Mouse (Mus musculus): ENCODE measurements around the gene Igsf21.

Igsf21 gene

DNA sequence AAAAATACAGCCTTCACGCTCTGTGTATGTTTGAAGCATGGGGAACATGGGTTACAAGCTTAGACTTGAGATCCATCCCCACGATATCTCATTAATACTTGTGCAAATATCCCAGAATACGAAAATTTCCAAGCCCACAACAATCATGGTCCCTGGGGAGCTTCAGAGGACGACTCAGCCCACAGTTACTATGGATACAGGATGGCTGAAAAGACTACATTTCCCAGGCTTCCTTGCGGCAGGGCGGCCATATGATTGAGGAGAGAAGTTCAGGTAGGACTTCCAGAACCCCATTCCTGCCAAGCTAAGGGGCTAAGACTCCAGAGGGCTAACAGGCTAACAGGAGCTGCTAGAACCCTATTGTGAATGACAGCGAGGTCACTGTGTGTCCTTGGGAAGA, 160.4 kb downstream of the Igsf21 start:
- in situ Hi-C loops (cut with MboI; ENCODE audit: low pct_unique_long_range_greater_than_20kb in 1 of 2, low sequenced_read_pairs in 2 of 2, unreplicated experiment in 1 of 2) = no loop called here

DNA sequence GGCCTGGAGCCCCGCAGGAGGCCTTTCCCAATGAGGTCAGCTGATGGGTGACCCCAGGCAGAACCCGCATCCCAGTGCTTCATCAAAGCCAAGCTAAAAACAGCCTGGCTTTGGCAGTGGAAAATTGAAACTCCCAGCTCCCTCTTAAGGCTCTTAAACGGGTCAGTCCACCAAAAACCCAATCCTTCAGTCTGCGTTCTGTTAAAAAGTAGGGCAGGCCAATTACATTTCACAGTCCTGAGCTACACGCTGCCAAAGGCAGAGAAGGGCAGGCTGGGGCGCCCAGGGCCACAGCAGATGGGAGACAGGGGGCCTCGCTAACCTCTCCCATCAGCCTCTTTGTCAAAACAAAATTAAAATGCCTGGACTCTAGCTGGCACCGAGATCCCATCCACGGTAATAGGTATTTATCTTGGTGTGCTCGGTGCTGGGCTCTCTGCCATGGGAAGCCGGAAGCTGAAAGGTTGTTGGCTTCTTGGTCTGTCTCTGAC, 162.0 kb downstream of the Igsf21 start:
- in situ Hi-C loops (cut with MboI; ENCODE audit: low pct_unique_long_range_greater_than_20kb in 1 of 2, low sequenced_read_pairs in 2 of 2, unreplicated experiment in 1 of 2) = no loop called here

DNA sequence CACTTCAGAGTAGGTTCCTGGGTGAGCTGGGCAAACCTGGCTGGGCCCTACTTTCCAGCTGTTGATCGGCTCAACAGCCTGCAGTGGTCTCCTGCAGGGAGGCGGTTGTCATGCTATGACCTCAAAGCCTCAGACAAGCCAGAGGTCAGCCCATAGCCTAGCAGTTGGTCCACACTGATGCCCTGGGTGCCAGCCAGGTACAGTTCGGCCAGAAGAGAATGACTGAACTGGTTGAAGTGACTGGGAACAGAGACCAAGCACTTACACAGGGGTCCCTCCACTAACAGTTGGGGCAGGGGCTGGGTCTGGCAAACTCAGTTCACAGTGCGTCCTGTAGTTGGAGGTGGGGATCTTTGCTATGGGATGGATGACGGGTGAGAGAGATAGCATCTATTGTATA, 162.5 kb downstream of the Igsf21 start:
- in situ Hi-C loops (cut with MboI; ENCODE audit: low pct_unique_long_range_greater_than_20kb in 1 of 2, low sequenced_read_pairs in 2 of 2, unreplicated experiment in 1 of 2) = no loop called here

DNA sequence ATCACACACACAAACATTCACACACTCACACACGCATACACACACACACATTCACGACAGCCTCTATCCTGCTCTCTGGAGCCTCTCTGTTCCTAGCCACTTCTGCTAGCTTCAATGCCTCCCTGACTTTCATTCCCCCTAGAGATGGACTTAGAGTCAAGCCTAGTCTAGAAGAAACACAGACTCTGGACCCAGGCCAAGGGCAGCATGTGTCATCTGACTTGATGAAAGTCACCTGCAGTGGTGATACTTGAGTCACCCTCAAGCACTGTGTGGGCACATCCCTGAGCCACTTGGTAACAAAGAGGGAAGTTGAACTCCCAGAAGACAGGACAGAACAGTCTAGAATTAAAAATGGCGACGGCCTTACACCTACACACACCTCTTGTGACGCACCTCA, 168.2 kb downstream of the Igsf21 start:
- in situ Hi-C loops (cut with MboI; ENCODE audit: low pct_unique_long_range_greater_than_20kb in 1 of 2, low sequenced_read_pairs in 2 of 2, unreplicated experiment in 1 of 2) = no loop called here

GRCm38 (mm10) chr4:140077615-140078014, 169.0 kb downstream of the Igsf21 start:
- in situ Hi-C loops (cut with MboI; ENCODE audit: low pct_unique_long_range_greater_than_20kb in 1 of 2, low sequenced_read_pairs in 2 of 2, unreplicated experiment in 1 of 2) = no loop called here

- in situ Hi-C loops (cut with MboI; ENCODE audit: low pct_unique_long_range_greater_than_20kb in 1 of 2, low sequenced_read_pairs in 2 of 2, unreplicated experiment in 1 of 2) = no loop called here
Measured at GRCm38 (mm10) chr4:140076852-140077563, 169.6 kb downstream of the Igsf21 start.

GRCm38 (mm10) chr4:140076428-140076827, 170.2 kb downstream of the Igsf21 start:
- in situ Hi-C loops (cut with MboI; ENCODE audit: low pct_unique_long_range_greater_than_20kb in 1 of 2, low sequenced_read_pairs in 2 of 2, unreplicated experiment in 1 of 2) = no loop called here

GRCm38 (mm10) chr4:140071047-140071446, 175.5 kb downstream of the Igsf21 start:
- in situ Hi-C loops (cut with MboI; ENCODE audit: low pct_unique_long_range_greater_than_20kb in 1 of 2, low sequenced_read_pairs in 2 of 2, unreplicated experiment in 1 of 2) = no loop called here

DNA sequence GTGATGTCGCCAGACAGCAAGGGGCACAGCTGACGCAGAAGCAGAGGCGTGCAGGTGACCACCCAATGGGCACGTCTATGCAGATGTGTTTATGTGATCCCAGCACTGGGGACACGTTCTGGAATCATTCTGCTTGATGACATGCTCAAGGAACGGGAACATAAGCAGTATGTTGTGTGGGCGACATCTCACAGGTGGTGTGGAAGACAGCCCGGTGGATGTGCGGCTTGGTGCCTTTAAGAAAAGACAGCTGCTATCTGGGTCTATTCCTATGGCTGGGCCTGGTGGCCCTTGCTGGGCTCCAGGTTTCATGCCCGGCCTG, 176.3 kb downstream of the Igsf21 start:
- in situ Hi-C loops (cut with MboI; ENCODE audit: low pct_unique_long_range_greater_than_20kb in 1 of 2, low sequenced_read_pairs in 2 of 2, unreplicated experiment in 1 of 2) = no loop called here

DNA sequence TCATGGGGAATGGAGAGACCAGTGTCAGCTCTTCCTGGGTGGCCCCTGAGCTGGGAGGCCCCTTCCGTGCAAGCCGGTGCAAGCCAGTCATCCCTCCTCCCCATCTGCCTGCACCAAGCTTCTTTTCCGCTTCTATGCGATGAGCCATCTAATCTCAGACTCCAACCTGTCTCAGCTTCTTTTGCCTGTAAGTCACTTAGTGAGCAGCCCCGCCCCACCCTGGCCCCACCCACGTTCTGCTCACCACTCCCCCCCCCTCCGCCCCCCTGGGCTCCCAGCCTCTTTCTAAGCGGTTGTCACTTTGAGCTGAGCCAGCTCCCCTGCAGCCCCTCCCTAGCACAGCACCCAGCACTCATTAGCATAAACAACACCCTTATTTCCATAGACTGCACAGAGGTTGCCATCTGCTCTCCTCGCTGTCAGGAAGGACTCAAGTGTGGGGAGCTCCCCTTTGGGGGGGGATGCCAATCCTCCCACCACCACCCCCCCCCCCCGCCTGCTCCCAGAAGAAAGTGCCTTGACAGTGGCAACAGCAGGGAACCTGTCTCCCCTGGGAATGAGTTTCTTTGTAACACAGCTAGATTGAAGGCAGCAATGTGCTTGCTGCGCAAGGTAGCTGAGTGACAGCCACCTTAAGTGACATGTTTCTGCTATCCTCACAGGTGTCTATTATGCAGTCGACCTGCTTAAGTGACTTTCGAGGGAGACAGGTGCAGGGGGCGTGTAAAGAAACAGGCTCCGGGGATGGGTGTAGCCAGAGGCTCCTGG, 176.8 kb downstream of the Igsf21 start:
- in situ Hi-C loops (cut with MboI; ENCODE audit: low pct_unique_long_range_greater_than_20kb in 1 of 2, low sequenced_read_pairs in 2 of 2, unreplicated experiment in 1 of 2) = no loop called here

- in situ Hi-C loops (cut with MboI; ENCODE audit: low pct_unique_long_range_greater_than_20kb in 1 of 2, low sequenced_read_pairs in 2 of 2, unreplicated experiment in 1 of 2) = no loop called here
Measured at GRCm38 (mm10) chr4:140068468-140068867, 178.1 kb downstream of the Igsf21 start.

- in situ Hi-C loops (cut with MboI; ENCODE audit: low pct_unique_long_range_greater_than_20kb in 1 of 2, low sequenced_read_pairs in 2 of 2, unreplicated experiment in 1 of 2) = no loop called here
Measured at GRCm38 (mm10) chr4:140066011-140066410, 180.6 kb downstream of the Igsf21 start.

DNA sequence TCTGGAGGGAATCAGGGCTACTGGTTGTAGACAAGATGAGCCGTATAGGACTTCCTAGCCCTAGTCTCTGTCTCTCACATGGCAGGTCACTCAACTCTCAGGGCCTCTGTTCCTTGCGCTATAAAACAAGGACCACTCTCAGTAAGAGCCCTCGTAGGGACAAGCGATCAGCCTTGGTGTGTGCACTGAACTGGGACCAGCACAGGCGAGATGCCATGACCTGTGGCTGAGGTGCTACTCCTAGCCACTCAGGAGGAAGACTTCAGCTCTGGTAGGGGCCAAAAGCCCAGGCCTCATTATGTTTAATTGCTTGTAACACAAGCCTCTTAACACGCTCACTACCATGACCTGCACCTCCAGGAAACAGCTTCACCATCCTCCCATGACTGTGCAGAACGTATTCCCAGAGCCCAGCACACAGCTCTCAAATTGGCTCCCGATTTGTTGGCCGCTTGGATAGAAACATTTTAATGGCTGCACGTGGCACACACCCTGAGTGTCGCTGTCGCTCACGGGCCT, 183.4 kb downstream of the Igsf21 start:
- in situ Hi-C loops (cut with MboI; ENCODE audit: low pct_unique_long_range_greater_than_20kb in 1 of 2, low sequenced_read_pairs in 2 of 2, unreplicated experiment in 1 of 2) = no loop called here

GRCm38 (mm10) chr4:140060251-140060650, 186.3 kb downstream of the Igsf21 start:
- in situ Hi-C loops (cut with MboI; ENCODE audit: low pct_unique_long_range_greater_than_20kb in 1 of 2, low sequenced_read_pairs in 2 of 2, unreplicated experiment in 1 of 2) = no loop called here

DNA sequence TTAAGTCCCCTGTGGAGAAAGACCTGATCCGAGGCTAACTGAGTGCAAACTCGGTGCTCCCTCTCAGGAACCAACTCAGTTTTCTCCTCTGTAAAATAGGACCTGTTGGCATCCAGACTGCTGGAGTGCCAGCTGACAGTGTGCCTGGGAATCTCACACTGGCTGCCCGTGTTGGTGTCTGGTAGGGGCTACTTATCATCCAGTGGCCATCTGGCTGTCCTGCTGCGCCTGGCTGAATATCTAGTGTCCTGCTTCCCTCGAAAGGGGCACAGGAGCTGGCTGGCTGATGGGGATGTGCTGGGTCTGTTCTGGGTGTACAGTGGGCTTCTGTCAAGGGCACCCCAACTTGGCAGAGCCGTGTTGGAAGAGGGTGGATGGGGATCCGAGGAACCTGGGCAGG, 193.5 kb downstream of the Igsf21 start:
- in situ Hi-C loops (cut with MboI; ENCODE audit: low pct_unique_long_range_greater_than_20kb in 1 of 2, low sequenced_read_pairs in 2 of 2, unreplicated experiment in 1 of 2) = no loop called here

GRCm38 (mm10) chr4:140052575-140052974, 194.0 kb downstream of the Igsf21 start:
- in situ Hi-C loops (cut with MboI; ENCODE audit: low pct_unique_long_range_greater_than_20kb in 1 of 2, low sequenced_read_pairs in 2 of 2, unreplicated experiment in 1 of 2) = no loop called here

GRCm38 (mm10) chr4:140047807-140048362, 198.7 kb downstream of the Igsf21 start:
- in situ Hi-C loops (cut with MboI; ENCODE audit: low pct_unique_long_range_greater_than_20kb in 1 of 2, low sequenced_read_pairs in 2 of 2, unreplicated experiment in 1 of 2) = no loop called here

DNA sequence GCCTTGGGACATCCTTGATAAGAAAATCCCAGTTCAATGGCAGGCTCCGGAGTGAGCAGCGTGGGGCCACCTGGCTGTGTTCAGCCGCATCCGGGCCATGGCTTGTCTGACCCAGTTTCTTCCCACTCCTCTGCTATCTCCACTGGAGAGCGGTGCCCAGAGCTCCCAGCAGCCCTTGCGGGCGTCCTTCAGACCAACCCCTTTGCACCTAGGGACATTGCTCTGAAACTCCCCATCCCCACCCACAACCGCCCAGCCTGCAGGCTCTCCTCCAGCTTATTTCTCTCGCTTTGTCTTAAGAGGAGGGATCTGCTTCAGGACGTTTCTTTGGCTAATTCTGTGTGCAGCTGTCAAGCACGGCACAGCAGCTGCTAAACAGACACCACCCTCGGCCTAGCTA, 202.6 kb downstream of the Igsf21 start:
- in situ Hi-C loops (cut with MboI; ENCODE audit: low pct_unique_long_range_greater_than_20kb in 1 of 2, low sequenced_read_pairs in 2 of 2, unreplicated experiment in 1 of 2) = no loop called here

DNA sequence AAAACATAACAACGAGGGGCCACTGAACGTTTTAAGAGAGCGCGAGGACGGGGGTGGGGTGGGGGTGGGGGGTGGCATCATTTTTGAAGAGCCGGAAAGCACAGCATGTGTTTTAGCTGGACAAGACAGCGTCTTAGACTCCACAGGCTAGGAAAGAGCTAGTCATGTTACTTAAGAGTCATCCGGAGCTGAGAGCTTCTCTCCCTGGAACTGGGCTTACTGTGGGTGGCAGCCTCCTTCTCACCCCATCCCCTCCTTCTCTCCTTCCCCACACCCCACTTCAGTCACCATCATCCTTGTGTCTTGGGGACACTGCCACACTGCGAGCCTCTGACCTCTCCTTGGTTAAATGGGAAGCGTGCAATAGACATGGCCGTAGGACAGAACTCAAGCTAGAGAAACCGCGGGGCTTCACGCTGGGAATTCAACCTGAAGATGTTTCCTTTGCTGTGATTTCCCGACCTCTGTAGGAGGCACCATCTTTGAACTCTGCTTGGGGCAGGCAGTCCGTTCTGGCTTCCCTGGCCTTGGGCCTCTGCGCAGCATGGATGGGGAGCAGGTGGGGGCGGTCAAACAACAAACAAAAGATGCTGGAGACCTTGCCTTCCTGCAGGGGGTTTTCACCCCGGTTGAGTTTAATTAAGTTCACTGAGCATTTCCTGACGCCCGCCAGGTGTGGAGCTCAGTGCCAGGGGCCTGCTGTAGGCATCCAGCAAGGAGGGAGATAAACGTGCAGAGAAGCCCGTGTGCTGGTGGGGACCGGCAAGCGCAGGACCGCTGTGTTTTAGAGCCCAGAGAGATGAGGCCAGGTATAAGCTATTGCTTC, 207.8 kb downstream of the Igsf21 start:
- in situ Hi-C loops (cut with MboI; ENCODE audit: low pct_unique_long_range_greater_than_20kb in 1 of 2, low sequenced_read_pairs in 2 of 2, unreplicated experiment in 1 of 2) = no loop called here

Data from mouse embryonic stem cell (cell line).